Mouse (Mus musculus) brain, embryonic 14.5 days (tissue): ENCODE results near the gene Sox6. TPM values are rescaled to one million over a fixed set of nuclear protein-coding genes. Genes with fewer than 3 reads are reported as not detected.
"Not testable (repeated sequence)": the region's sequence is repeated elsewhere in the genome, so short reads cannot be mapped to it uniquely, and the experiment has no call there.

ENCODE experiments used
- DNase-seq: peaks from one replicate; pipeline ENCODE4 v3.0.0-alpha.2; 2011; ENCODE audit warnings: low read depth
- CTCF ChIP-seq: fragments of 200-500 bp; IDR thresholded peaks from 2 replicates; pipeline ENCODE4 v1.5.1; 2012; ENCODE audit warnings: inconsistent platforms, mild to moderate bottlenecking, moderate library complexity, borderline replicate concordance; ENCODE audit not compliant: insufficient read depth, insufficient read length; ENCODE audit errors: extremely low read depth
- POLR2A ChIP-seq: fragments of 200-500 bp; IDR thresholded peaks from 2 replicates; pipeline ENCODE4 v1.6.1; 2012; ENCODE audit warnings: mild to moderate bottlenecking, inconsistent platforms, borderline replicate concordance; ENCODE audit not compliant: poor library complexity, insufficient read depth, insufficient read length, severe bottlenecking; ENCODE audit errors: extremely low read depth
- polyA plus RNA-seq: library from polyadenylated mRNA; depleted of rRNA; stranded (reverse); fragments of >200 nt; gene quantifications from 2 replicates; pipeline ENCODE4 v1.2.3, GENCODE M21; 2012; rRNA removed

The Sox6 gene
- polyA plus RNA-seq = 19.9 and 23.1 TPM in 2 replicates

- DNase-seq = peak; percentile 68
Measured at GRCm38 (mm10) chr7:116038511-116038910, at the start of gene Sox6. Gene Sox6 (minus strand): TSS chr7:116038796.

GRCm38 (mm10) chr7:116084366-116084765 lies 45.8 kb upstream of the Sox6 start, which contains the start of gene Gm4353:
Gene Gm4353 (minus strand): TSS chr7:116084635.
- DNase-seq = not testable (repeated sequence)

More at GRCm38 (mm10) chr7:116038511-116038910, at the start of gene Sox6:
- no peak for TF ChIP-seq CTCF
- TF ChIP-seq POLR2A = no peak

GRCm38 (mm10) chr7:116060739-116061138 lies 22.1 kb upstream of the Sox6 start:
- DNase-seq = peak; percentile 8
- TF ChIP-seq POLR2A (no peak), CTCF (no peak)

- DNase-seq = no peak
- no peak for TF ChIP-seq POLR2A
- no peak for TF ChIP-seq CTCF
Measured at GRCm38 (mm10) chr7:116040470-116041019, 1.9 kb upstream of the Sox6 start.

- DNase-seq = peak; percentile 95
- TF ChIP-seq POLR2A (no peak), CTCF (peak; percentile 96)
Measured at GRCm38 (mm10) chr7:116039538-116040466, 1.2 kb upstream of the Sox6 start.

GRCm38 (mm10) chr7:116039196-116039537 lies 571 bp upstream of the Sox6 start, which contains the start of gene 1110004F10Rik:
Gene 1110004F10Rik (plus strand): TSS chr7:116039397.
- no peak for TF ChIP-seq POLR2A
- no peak for TF ChIP-seq CTCF
- peak; percentile 54 for DNase-seq

- no peak for DNase-seq
- TF ChIP-seq POLR2A = no peak
- no peak for TF ChIP-seq CTCF
Measured at GRCm38 (mm10) chr7:116038024-116038423, 572 bp downstream of the Sox6 start.

- DNase-seq = no peak
- no peak for TF ChIP-seq POLR2A
- no peak for TF ChIP-seq CTCF
Measured at GRCm38 (mm10) chr7:116036591-116037555, 1.7 kb downstream of the Sox6 start.

- no peak for DNase-seq
- TF ChIP-seq POLR2A = no peak
- no peak for TF ChIP-seq CTCF
Measured at GRCm38 (mm10) chr7:116035504-116035903, 3.1 kb downstream of the Sox6 start.

GRCm38 (mm10) chr7:116034282-116034758 lies 4.3 kb downstream of the Sox6 start:
- TF ChIP-seq POLR2A (peak; percentile 27; the same call in 1 of the 2 replicates), CTCF (no peak)
- peak; percentile 95 for DNase-seq

- TF ChIP-seq CTCF = no peak
- no peak for TF ChIP-seq POLR2A
- peak; percentile 78 for DNase-seq
Measured at GRCm38 (mm10) chr7:116033371-116034241, 5.0 kb downstream of the Sox6 start.

- TF ChIP-seq POLR2A = no peak
- TF ChIP-seq CTCF = peak; percentile 86; the same call in 1 of the 2 replicates
- DNase-seq = peak; percentile 95
Measured at GRCm38 (mm10) chr7:116032596-116033307, 5.8 kb downstream of the Sox6 start.
